Mouse (Mus musculus) limb, embryonic 15.5 days (tissue): ENCODE results near the gene Bcas3. TPM values are rescaled to one million over a fixed set of nuclear protein-coding genes. Genes with fewer than 3 reads are reported as not detected.

Experiments used
- ATAC-seq: fragments of 200-750 bp; cut with Nextera tagmentation; 2 replicates; pipeline ENCODE4 v1.8.0; 2017; ENCODE audit warnings: low read depth, moderate TSS enrichment; ENCODE audit not compliant: insufficient number of reproducible peaks, low FRiP score, low TSS enrichment
- H3K27ac ChIP-seq: fragments of 300-500 bp; sonication (generic); 2 replicates; pipeline ENCODE4 v1.5.1; 2015; ENCODE audit warnings: moderate library complexity, mild to moderate bottlenecking, inconsistent platforms
- H3K27me3 ChIP-seq: fragments of 300-500 bp; sonication (generic); 2 replicates; pipeline ENCODE4 v1.6.1; 2015; ENCODE audit warnings: inconsistent platforms
- H3K36me3 ChIP-seq: fragments of 300-500 bp; sonication (generic); 2 replicates; pipeline ENCODE4 v1.6.1; 2015; ENCODE audit warnings: inconsistent platforms
- H3K4me1 ChIP-seq: fragments of 300-500 bp; sonication (generic); 2 replicates; pipeline ENCODE4 v1.6.1; 2015; ENCODE audit warnings: inconsistent platforms
- H3K4me2 ChIP-seq: fragments of 300-500 bp; sonication (generic); 2 replicates; pipeline ENCODE4 v1.6.1; 2015; ENCODE audit warnings: mild to moderate bottlenecking, inconsistent platforms
- H3K4me3 ChIP-seq: fragments of 300-500 bp; sonication (generic); 2 replicates; pipeline ENCODE4 v1.5.1; 2015; ENCODE audit warnings: mild to moderate bottlenecking, inconsistent platforms
- H3K9ac ChIP-seq: fragments of 300-500 bp; sonication (generic); 2 replicates; pipeline ENCODE4 v1.6.1; 2015; ENCODE audit warnings: inconsistent platforms
- H3K9me3 ChIP-seq: fragments of 300-500 bp; sonication (generic); 2 replicates; pipeline ENCODE4 v1.6.1; 2016; ENCODE audit warnings: inconsistent platforms
- WGBS: fragments of 180-500 bp; shearing (Covaris S2); methylation state at CpG from one replicate; pipeline ENCODE4 v1.1.7; 2015; 5-methylcytosine and 5-hydroxymethylcytosine counted together
- polyA plus RNA-seq: library from polyadenylated mRNA; unstranded; fragments of >200 nt; fragmentation: Nextera tagmentation; extraction: Ambion mirVana; gene quantifications from 2 replicates; pipeline ENCODE4 v1.2.1, GENCODE M21; 2015

The Bcas3 gene
- polyA plus RNA-seq, 1 experiment from 2014 or later, result 23.6 TPM

GRCm38 (mm10) chr11:85833761-85834385 lies 480.9 kb downstream of the Bcas3 start:
- Histone ChIP-seq H3K27ac (peak overlapping the region; percentile 83), H3K27me3 (peaks cover 88% of the 10 kb centered on the region), H3K9ac (peak overlapping the region; percentile 74), H3K4me2 (peak overlapping the region; percentile 92), H3K4me3 (peak overlapping the region; percentile 63), H3K9me3 (no peaks in the 10 kb centered on the region), H3K36me3 (no peaks in the 10 kb centered on the region), H3K4me1 (peaks cover 66% of the 10 kb centered on the region)
- no peak for ATAC-seq
- WGBS, result 15% methylated on average over 11 of the region's 11 CpGs

- Histone ChIP-seq H3K9me3 (no peaks in the 10 kb centered on the region), H3K4me2 (peak overlapping the region; percentile 92), H3K36me3 (no peaks in the 10 kb centered on the region), H3K4me1 (peaks cover 60% of the 10 kb centered on the region), H3K9ac (peak overlapping the region; percentile 74; the same call in 1 of the 2 replicates), H3K27me3 (peaks cover 88% of the 10 kb centered on the region), H3K4me3 (peak overlapping the region; percentile 63), H3K27ac (peak overlapping the region; percentile 83; the same call in 1 of the 2 replicates)
- 23% methylated on average over 16 of the region's 17 CpGs for whole genome bisulfite sequencing
- ATAC-seq, result no peak
Observed at GRCm38 (mm10) chr11:85834386-85834931, 481.5 kb downstream of the Bcas3 start.

GRCm38 (mm10) chr11:85835001-85835752 lies 482.2 kb downstream of the Bcas3 start:
- Histone ChIP-seq H3K27ac (no peak overlapping the region), H3K4me3 (peak overlapping the region; percentile 63), H3K4me2 (peak overlapping the region; percentile 92), H3K4me1 (peaks cover 55% of the 10 kb centered on the region), H3K36me3 (no peaks in the 10 kb centered on the region), H3K27me3 (peaks cover 88% of the 10 kb centered on the region), H3K9ac (no peak overlapping the region), H3K9me3 (no peaks in the 10 kb centered on the region)
- ATAC-seq, result no peak
- WGBS, result 23% methylated on average over 9 of the region's 9 CpGs

- peak overlapping the region; percentile 50 for H3K4me2 ChIP-seq
- peak overlapping the region; percentile 63 for H3K4me3 ChIP-seq
- H3K4me1 ChIP-seq, result peaks cover 56% of the 10 kb centered on the region
- 17% methylated on average over 16 of the region's 16 CpGs for WGBS
- H3K27ac ChIP-seq, result no peak overlapping the region
- H3K9me3 ChIP-seq, result no peaks in the 10 kb centered on the region
- peak overlapping the region; percentile 4; the same call in 1 of the 2 replicates for H3K9ac ChIP-seq
- H3K36me3 ChIP-seq, result no peaks in the 10 kb centered on the region
- ATAC-seq, result no peak
- H3K27me3 ChIP-seq, result peaks cover 88% of the 10 kb centered on the region
Observed at GRCm38 (mm10) chr11:85835753-85836522, 483.0 kb downstream of the Bcas3 start.

GRCm38 (mm10) chr11:85836523-85837290 lies 483.7 kb downstream of the Bcas3 start:
- H3K27me3 ChIP-seq, result peaks cover 86% of the 10 kb centered on the region

GRCm38 (mm10) chr11:85837291-85837647 lies 484.3 kb downstream of the Bcas3 start:
- no peaks in the 10 kb centered on the region for H3K9me3 ChIP-seq
- H3K36me3 ChIP-seq, result no peaks in the 10 kb centered on the region
- H3K4me2 ChIP-seq, result peak overlapping the region; percentile 50
- peaks cover 55% of the 10 kb centered on the region for H3K4me1 ChIP-seq
- peaks cover 80% of the 10 kb centered on the region for H3K27me3 ChIP-seq
- H3K27ac ChIP-seq, result peak overlapping the region; percentile 29; the same call in 1 of the 2 replicates
- 5% methylated on average over 18 of the region's 18 CpGs for WGBS
- peak overlapping the region; percentile 63 for H3K4me3 ChIP-seq
- H3K9ac ChIP-seq, result peak overlapping the region; percentile 11; the same call in 1 of the 2 replicates
- no peak for ATAC-seq

More at GRCm38 (mm10) chr11:85836523-85837290, 483.7 kb downstream of the Bcas3 start:
- Histone ChIP-seq H3K4me3 (peak overlapping the region; percentile 63), H3K27ac (peak overlapping the region; percentile 29; the same call in 1 of the 2 replicates), H3K4me1 (peaks cover 55% of the 10 kb centered on the region), H3K9ac (peak overlapping the region; percentile 11; the same call in 1 of the 2 replicates), H3K36me3 (no peaks in the 10 kb centered on the region), H3K9me3 (no peaks in the 10 kb centered on the region), H3K4me2 (peak overlapping the region; percentile 50)
- ATAC-seq, result no peak
- WGBS, result 12% methylated on average over 32 of the region's 32 CpGs

GRCm38 (mm10) chr11:85837648-85838423 lies 484.9 kb downstream of the Bcas3 start:
- H3K4me2 ChIP-seq, result peak overlapping the region; percentile 50
- H3K9me3 ChIP-seq, result no peaks in the 10 kb centered on the region
- peak overlapping the region; percentile 43; the same call in 1 of the 2 replicates for H3K27ac ChIP-seq
- H3K4me1 ChIP-seq, result peaks cover 54% of the 10 kb centered on the region
- no peak for ATAC-seq
- peak overlapping the region; percentile 35 for H3K9ac ChIP-seq
- WGBS, result 2% methylated on average over 51 of the region's 67 CpGs
- H3K4me3 ChIP-seq, result peak overlapping the region; percentile 63
- H3K36me3 ChIP-seq, result no peaks in the 10 kb centered on the region
- peaks cover 82% of the 10 kb centered on the region for H3K27me3 ChIP-seq

- no peaks in the 10 kb centered on the region for H3K9me3 ChIP-seq
- peaks cover 83% of the 10 kb centered on the region for H3K27me3 ChIP-seq
- no peaks in the 10 kb centered on the region for H3K36me3 ChIP-seq
- WGBS, result 26% methylated on average over 20 of the region's 20 CpGs
- H3K27ac ChIP-seq, result peak overlapping the region; percentile 43; the same call in 1 of the 2 replicates
- no peak for ATAC-seq
- peak overlapping the region; percentile 50 for H3K4me2 ChIP-seq
- H3K9ac ChIP-seq, result peak overlapping the region; percentile 35
- H3K4me3 ChIP-seq, result peak overlapping the region; percentile 63
- peaks cover 55% of the 10 kb centered on the region for H3K4me1 ChIP-seq
Observed at GRCm38 (mm10) chr11:85838424-85839257, 485.7 kb downstream of the Bcas3 start.

- Histone ChIP-seq H3K4me2 (peak overlapping the region; percentile 33), H3K9ac (no peak overlapping the region), H3K4me1 (peaks cover 59% of the 10 kb centered on the region), H3K27ac (peak overlapping the region; percentile 17; the same call in 1 of the 2 replicates), H3K36me3 (no peaks in the 10 kb centered on the region), H3K9me3 (no peaks in the 10 kb centered on the region), H3K4me3 (peak overlapping the region; percentile 63), H3K27me3 (peaks cover 75% of the 10 kb centered on the region)
- 47% methylated on average over 7 of the region's 7 CpGs for WGBS
- ATAC-seq, result no peak
Observed at GRCm38 (mm10) chr11:85839258-85840030, 486.5 kb downstream of the Bcas3 start.
